Mouse (Mus musculus) spleen, postnatal 36 days (tissue): ENCODE data around the gene H2afb3.
"Not testable (repeated sequence)": the region's sequence is repeated elsewhere in the genome, so short reads cannot be mapped to it uniquely, and the experiment has no call there.

Experiments
- DNase-seq, 2 experiments: peaks; one replicate each; pipeline ENCODE4 v3.0.0; 2022; ENCODE audit warnings: low spot score in 2 of 2, mixed read lengths in 1 of 2

H2afb3 gene

GRCm38 (mm10) chrX:120312995-120313394 lies at the start of gene H2afb3:
Gene H2afb3 (minus strand): TSS chrX:120313095.
- not testable (repeated sequence) for DNase-seq

- DNase-seq, result no peak
Observed at GRCm38 (mm10) chrX:120301469-120302175, 11.3 kb downstream of the H2afb3 start.

- no peak for DNase-seq
Observed at GRCm38 (mm10) chrX:120292832-120293750, 19.8 kb downstream of the H2afb3 start.

- DNase-seq, result no peak
Observed at GRCm38 (mm10) chrX:120291696-120292095, 21.2 kb downstream of the H2afb3 start.

GRCm38 (mm10) chrX:120290900-120291280 lies 22.0 kb downstream of the H2afb3 start:
- no peak for DNase-seq

GRCm38 (mm10) chrX:120290011-120290899 lies 22.6 kb downstream of the H2afb3 start, which contains the start of gene Pcdh11x:
Gene Pcdh11x (plus strand): TSS chrX:120290259.
- no peak for DNase-seq

GRCm38 (mm10) chrX:120287502-120287901 lies 25.4 kb downstream of the H2afb3 start:
- DNase-seq, result no peak

- no peak for DNase-seq
Observed at GRCm38 (mm10) chrX:120285522-120285921, 27.4 kb downstream of the H2afb3 start.
